Mouse (Mus musculus) stomach, postnatal 0 days (tissue): ENCODE measurements around the gene Il16.

Source experiments
- CTCF ChIP-seq: IDR thresholded peaks from 2 replicates; pipeline ENCODE4 v1.5.1; 2016; ENCODE audit warnings: antibody characterized with exemption, low read depth, mild to moderate bottlenecking, moderate library complexity
- EP300 ChIP-seq: optimal IDR thresholded peaks from 2 replicates; pipeline ENCODE3; 2016; ENCODE audit warnings: antibody characterized with exemption

DNA sequence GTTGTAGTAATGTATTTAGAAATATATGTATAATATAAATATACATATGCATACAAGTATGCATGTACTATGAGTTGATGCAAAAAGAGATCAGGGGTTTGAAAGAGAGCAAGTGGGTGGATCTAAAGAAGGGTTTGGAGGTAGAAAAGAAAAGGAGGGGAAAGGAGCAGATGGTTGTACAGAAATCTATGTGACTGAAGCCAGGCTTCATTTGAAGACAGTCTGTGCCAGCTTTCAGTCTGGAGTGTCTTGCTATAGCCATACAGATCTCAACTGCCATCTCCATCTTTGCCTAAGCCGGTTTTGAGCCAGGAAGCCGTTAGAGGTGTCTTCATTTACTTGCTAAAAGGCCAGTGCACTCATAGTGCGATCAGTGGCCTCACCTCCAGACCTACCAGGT, 130.3 kb downstream of the Il16 start:
- no peak for TF ChIP-seq CTCF
- no peak for TF ChIP-seq EP300
